Mouse (Mus musculus) liver, adult 2 months (tissue): ENCODE measurements at regions not wholly inside any gene's neighbourhood (a gene's known extent, or its start where the extent isn't known, plus 50 kb on each side); places are given as distances from the start of the nearest gene placed in this dataset.
A peak's percentile ranks its signal among the peaks of the same experiment; 100 is the strongest.

Experiments
- DNase-seq: peaks from one replicate; pipeline ENCODE4 v3.0.0-alpha.2; 2011; ENCODE audit warnings: low read depth, low spot score; ENCODE audit errors: extremely low read depth
- H3K27ac ChIP-seq: fragments of 200-500 bp; replicated peaks from 2 replicates; pipeline ENCODE4 v1.5.1; 2012; ENCODE audit warnings: low read depth, mild to moderate bottlenecking, control low read depth, inconsistent platforms, low read length; ENCODE audit not compliant: insufficient read depth
- H3K27me3 ChIP-seq: fragments of 200-500 bp; 2 replicates; pipeline ENCODE4 v1.6.1; 2012; ENCODE audit warnings: mild to moderate bottlenecking, moderate library complexity, low read length, inconsistent platforms; ENCODE audit not compliant: control insufficient read depth, insufficient read depth
- H3K36me3 ChIP-seq: fragments of 200-500 bp; 2 replicates; pipeline ENCODE4 v1.6.1; 2012; ENCODE audit warnings: low read length, inconsistent platforms; ENCODE audit not compliant: control insufficient read depth, insufficient read depth
- H3K4me1 ChIP-seq: fragments of 200-500 bp; 2 replicates; pipeline ENCODE4 v1.6.1; 2011; ENCODE audit warnings: low read length; ENCODE audit not compliant: control insufficient read depth, insufficient read depth
- H3K4me3 ChIP-seq: fragments of 200-500 bp; 2 replicates; pipeline ENCODE4 v1.5.1; 2011; ENCODE audit warnings: low read depth, mild to moderate bottlenecking, control low read depth, low read length, moderate library complexity; ENCODE audit not compliant: insufficient read depth
- H3K79me2 ChIP-seq: fragments of 200-500 bp; 2 replicates; pipeline ENCODE4 v1.6.1; 2012; ENCODE audit warnings: inconsistent platforms, mild to moderate bottlenecking, low read length, moderate library complexity; ENCODE audit not compliant: control insufficient read depth, insufficient read depth
- H3K9ac ChIP-seq: fragments of 200-500 bp; 2 replicates; pipeline ENCODE4 v1.6.1; 2012; ENCODE audit warnings: low read depth, mild to moderate bottlenecking, control low read depth, inconsistent platforms, low read length
- CTCF ChIP-seq: fragments of 200-500 bp; IDR thresholded peaks from 2 replicates; pipeline ENCODE4 v1.5.1; 2011; ENCODE audit warnings: low read depth, low read length, control low read depth
- POLR2A ChIP-seq: fragments of 200-500 bp; IDR thresholded peaks from 2 replicates; pipeline ENCODE4 v1.6.1; 2011; ENCODE audit warnings: low read length, control low read depth; ENCODE audit not compliant: insufficient read depth; ENCODE audit errors: extremely low read depth
- WGBS: fragments of 180-500 bp; shearing (Covaris S2); methylation state at CpG from one replicate; pipeline ENCODE4 v1.1.7; 2018; 5-methylcytosine and 5-hydroxymethylcytosine counted together

GRCm38 (mm10) chr15:10901075-10901474, 51.1 kb upstream of the C1qtnf3 start:
- no peak overlapping the region for H3K4me3 ChIP-seq
- WGBS: 13% methylated on average over 3 of the region's 3 CpGs
- no peaks in the 10 kb centered on the region for H3K36me3 ChIP-seq
- peak; percentile 76 for DNase-seq
- peak; percentile 42 for TF ChIP-seq CTCF
- no peak for TF ChIP-seq POLR2A
- no peak overlapping the region for H3K9ac ChIP-seq
- peak overlapping the region; percentile 74; the same call in 1 of the 2 replicates for H3K27ac ChIP-seq
- H3K79me2 ChIP-seq: no peaks in the 10 kb centered on the region
- H3K27me3 ChIP-seq: no peaks in the 10 kb centered on the region
- H3K4me1 ChIP-seq: peaks cover 8% of the 10 kb centered on the region; the same call in 1 of the 2 replicates

GRCm38 (mm10) chr15:10901745-10902262, 50.3 kb upstream of the C1qtnf3 start:
- peak overlapping the region; percentile 74 for H3K27ac ChIP-seq
- peaks cover 8% of the 10 kb centered on the region; the same call in 1 of the 2 replicates for H3K4me1 ChIP-seq
- H3K9ac ChIP-seq: no peak overlapping the region
- DNase-seq: peak; percentile 84
- no peaks in the 10 kb centered on the region for H3K36me3 ChIP-seq
- H3K27me3 ChIP-seq: no peaks in the 10 kb centered on the region
- 10% methylated on average over 1 of the region's 1 CpGs for WGBS
- no peaks in the 10 kb centered on the region for H3K79me2 ChIP-seq
- H3K4me3 ChIP-seq: no peak overlapping the region
- TF ChIP-seq CTCF (no peak), POLR2A (no peak)
